Mouse (Mus musculus) embryonic fibroblast, embryonic 13.5 days (primary cell): ENCODE data around the gene Gm17606. TPM values are rescaled to one million over a fixed set of nuclear protein-coding genes. Genes with fewer than 3 reads are reported as not detected.
A peak's percentile ranks its signal among the peaks of the same experiment; 100 is the strongest.

Experiments used
- H3K27ac ChIP-seq: 2 replicates; pipeline ENCODE4 v1.5.1; 2012; ENCODE audit warnings: low read length, control low read depth, inconsistent platforms; ENCODE audit not compliant: insufficient read depth
- H3K4me1 ChIP-seq: 2 replicates; pipeline ENCODE4 v1.6.1; 2011; ENCODE audit warnings: low read length; ENCODE audit not compliant: control insufficient read depth, insufficient read depth
- H3K4me3 ChIP-seq: 2 replicates; pipeline ENCODE4 v1.5.1; 2011; ENCODE audit warnings: mild to moderate bottlenecking, control low read depth, low read length; ENCODE audit not compliant: insufficient read depth
- CTCF ChIP-seq: IDR thresholded peaks from 2 replicates; pipeline ENCODE4 v1.5.1; 2011; ENCODE audit warnings: mild to moderate bottlenecking, control low read depth, low read length, moderate library complexity, borderline replicate concordance; ENCODE audit not compliant: insufficient read depth
- POLR2A ChIP-seq: IDR thresholded peaks from 2 replicates; pipeline ENCODE4 v1.6.1; 2011; ENCODE audit warnings: low read depth, mild to moderate bottlenecking, control low read depth, low read length, moderate library complexity
- polyA plus RNA-seq: library from polyadenylated mRNA; stranded (reverse); fragments of >200 nt; gene quantifications from 2 replicates; pipeline ENCODE4 v1.2.4, GENCODE M21; 2011; ENCODE audit warnings: low read depth; ENCODE audit not compliant: missing spikeins, insufficient read length

Gene Gm17606
- polyA plus RNA-seq, 1 experiment: not detected

DNA sequence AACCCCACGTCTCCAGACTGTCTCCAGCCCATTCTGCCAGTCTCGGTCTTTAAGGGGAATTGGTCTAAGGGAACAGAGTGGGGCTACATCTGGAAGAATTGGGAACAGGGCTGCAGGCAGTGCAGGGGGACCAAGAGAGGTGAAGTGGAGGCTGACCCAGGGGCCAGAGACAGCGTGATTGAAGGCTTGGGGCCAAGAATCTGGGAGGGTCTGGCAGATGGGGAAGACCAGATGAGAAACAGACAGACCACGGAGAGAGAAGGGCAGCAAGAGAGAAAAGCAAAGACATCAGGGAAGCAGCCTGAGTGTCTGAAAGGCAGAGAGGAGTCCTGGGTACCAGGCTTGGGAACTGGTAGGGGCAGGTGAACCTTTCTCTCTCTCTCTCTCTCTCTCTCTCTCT lies 631 bp upstream of the Gm17606 start:
- H3K4me3 ChIP-seq: no peak overlapping the region

DNA sequence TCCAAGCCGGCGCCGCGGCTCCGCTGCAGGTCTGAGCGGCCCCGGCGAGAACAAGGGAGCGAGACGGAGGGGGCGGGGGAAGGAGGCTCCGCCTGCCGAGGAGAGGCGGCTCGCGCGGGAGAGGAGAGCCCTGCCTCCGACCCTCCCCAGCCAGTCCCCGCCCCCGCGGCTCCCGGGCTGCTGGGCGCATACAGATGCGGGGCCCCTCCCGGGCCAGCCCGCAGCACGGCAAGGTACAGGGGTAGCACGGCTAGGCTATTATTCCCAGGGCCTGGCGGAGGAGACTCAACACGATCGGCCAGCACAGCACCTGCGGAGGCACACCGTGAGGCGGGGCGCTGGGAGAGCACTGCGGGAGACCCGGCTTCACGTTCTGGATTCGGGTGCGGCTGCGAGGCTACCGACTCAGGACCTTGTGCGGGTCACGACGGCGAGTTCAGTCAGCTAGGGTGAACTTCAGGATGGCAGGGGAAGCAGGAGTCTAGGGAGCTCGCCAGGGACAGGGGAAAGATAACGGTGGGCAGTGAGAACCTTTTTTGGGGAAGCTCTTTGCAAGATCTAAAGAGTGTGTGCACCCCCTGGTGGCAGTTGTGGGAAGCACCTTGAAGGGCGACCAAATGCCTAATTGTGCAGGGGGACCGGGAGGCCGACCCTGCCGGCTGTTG lies 685 bp downstream of the Gm17606 start, which contains the start of gene Cdh24:
Gene Cdh24, minus strand, starts transcription at position 60 of the 665 bp plus-strand sequence.
- peak within 1 kb of the TSS; percentile 46 for H3K4me3 ChIP-seq
- H3K27ac ChIP-seq: no peak within 1 kb of the TSS
- peaks cover 8% of the 10 kb centered on the region; the same call in 1 of the 2 replicates for H3K4me1 ChIP-seq
- TF ChIP-seq CTCF (peak; percentile 64; the same call in 1 of the 2 replicates), POLR2A (peak; percentile 70)

More for the DNA sequence above, 631 bp upstream of the Gm17606 start:
- Histone ChIP-seq H3K4me1 (peaks cover 8% of the 10 kb centered on the region; the same call in 1 of the 2 replicates), H3K27ac (no peak overlapping the region)
- TF ChIP-seq POLR2A (no peak), CTCF (no peak)

DNA sequence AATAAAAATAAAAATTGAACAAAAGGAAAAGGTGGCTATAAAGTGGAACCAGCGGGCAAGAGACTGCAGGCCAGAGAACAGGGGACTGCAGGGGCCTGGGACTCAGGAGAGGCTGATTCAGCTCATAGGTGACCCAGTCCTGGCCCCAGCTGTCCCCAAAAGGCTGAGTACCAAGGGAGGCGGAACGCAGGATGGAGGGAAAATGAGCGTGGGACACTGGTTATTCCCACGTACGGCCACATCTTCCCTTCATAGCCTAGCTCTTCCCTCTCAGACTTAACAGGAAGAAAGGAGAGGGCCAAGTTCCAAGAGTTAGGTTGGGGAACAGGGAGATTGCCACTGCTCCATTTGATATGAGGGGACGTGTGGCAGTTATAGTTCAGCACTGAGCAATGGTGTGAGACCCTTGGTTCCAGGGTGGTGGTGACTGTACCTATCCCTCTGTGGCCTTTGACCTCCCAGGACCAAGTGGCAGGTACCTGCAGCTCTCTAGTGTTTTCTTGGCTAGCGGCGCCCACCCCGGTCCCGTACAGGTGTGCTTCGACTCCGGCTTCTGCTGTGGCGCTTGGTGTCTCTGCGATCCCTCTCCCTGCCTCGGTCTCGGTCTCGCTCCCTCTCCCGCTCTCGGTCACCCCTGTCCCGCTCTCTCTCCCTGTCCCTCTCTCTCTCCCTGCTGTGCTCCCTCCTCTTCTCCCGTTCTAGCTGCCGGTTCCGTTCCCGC lies 1.6 kb downstream of the Gm17606 start:
- Histone ChIP-seq H3K4me1 (peaks cover 8% of the 10 kb centered on the region; the same call in 1 of the 2 replicates), H3K27ac (no peak overlapping the region), H3K4me3 (no peak overlapping the region)
- TF ChIP-seq CTCF (no peak), POLR2A (no peak)

DNA sequence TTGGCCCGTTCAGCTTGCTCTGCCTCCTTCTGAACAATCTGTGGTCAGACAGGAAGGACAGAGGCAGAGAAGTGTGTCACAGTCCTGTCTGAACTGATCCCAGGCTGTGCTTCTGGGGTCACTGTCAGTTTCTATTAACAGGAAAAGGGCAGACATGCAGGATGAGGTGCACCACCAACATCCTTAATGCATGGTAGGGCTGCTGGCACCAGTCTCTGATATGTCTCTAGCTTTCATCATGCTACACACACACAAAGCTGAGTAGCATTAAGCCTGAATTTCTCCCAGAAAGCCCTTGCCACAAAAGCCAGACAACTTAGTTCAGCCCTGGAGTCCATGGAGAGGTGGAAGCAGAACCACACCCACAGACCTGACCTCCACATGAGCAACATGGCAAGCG lies 2.3 kb downstream of the Gm17606 start:
- Histone ChIP-seq H3K27ac (no peak overlapping the region), H3K4me1 (peaks cover 8% of the 10 kb centered on the region; the same call in 1 of the 2 replicates), H3K4me3 (no peak overlapping the region)
- TF ChIP-seq POLR2A: no peak
- TF ChIP-seq CTCF: no peak

DNA sequence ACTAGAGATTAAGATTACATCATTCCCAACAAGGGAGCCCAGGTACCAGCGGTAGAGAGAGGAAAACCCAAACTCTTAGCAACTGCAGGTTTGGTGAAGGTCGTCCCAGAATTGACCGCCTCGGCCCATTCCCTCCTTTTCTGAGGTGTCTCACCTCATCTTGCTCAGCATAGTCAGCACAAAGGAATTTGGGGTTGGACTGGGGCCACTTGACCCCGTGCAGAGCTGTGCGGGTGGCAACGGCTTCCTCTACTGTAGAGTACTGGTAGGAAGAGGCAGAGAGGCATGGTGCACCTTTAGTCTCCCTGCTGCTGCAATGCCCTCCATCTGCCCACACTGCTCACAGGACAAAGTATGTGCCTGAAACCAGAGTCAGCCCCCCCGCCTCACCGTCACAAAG lies 3.5 kb downstream of the Gm17606 start:
- H3K4me1 ChIP-seq: peaks cover 8% of the 10 kb centered on the region; the same call in 1 of the 2 replicates
- H3K4me3 ChIP-seq: no peak overlapping the region
- no peak overlapping the region for H3K27ac ChIP-seq
- TF ChIP-seq CTCF (no peak), POLR2A (no peak)

DNA sequence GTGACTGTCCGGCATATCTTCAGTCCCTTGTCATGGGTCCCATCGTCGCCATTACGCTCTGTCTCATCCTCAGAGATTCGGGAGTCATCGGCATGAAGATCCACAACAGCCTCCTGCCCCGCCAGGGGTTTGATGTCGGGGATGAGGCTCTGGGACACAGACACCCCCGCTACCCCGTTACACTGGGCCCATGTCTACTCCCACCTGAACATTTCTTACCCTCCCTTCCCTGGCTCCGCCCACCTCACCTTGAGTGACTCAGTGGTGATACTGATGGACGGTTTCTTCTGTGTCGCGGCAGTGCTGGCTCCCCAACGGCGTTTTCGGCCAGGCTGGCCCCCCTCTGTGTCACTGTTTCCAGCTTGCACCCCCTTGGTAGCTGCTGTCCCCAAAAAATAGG lies 5.7 kb downstream of the Gm17606 start:
- Histone ChIP-seq H3K4me3 (no peak overlapping the region), H3K27ac (no peak overlapping the region), H3K4me1 (peaks cover 4% of the 10 kb centered on the region; the same call in 1 of the 2 replicates)
- TF ChIP-seq POLR2A (no peak), CTCF (no peak)

DNA sequence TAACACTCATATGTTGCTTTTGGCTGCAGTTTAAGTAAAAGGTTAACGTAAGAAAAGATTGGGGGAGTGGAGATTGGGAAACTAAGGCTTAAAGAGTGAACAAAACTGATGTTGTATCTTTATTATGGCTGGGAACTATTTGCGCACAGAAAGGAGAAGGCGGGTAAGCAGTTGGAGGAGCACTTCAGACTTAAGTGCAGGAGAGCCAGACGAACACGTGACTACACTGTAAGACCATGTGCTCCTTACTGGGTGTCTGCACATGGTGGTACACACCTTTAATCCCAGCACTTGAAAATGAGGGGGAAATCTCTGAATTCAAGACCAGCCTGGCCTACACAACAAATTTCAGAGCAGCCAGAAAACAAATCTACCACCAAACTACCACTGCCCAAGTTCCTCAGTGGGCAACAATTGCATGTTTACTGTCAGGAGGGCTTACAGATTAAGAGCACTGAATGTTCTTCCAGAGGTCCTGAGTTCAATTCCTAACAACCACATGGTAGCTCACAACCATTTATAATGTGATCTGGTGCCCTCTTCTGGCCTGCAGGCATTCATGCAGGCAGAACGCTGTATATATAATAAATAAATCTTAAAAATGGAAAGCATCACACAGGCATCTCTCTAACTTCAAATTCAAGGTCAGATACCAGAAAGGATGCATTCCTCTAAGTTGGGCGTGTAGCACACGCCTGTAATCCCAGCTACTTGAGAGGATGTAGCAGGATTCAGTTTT lies 6.3 kb downstream of the Gm17606 start:
- TF ChIP-seq POLR2A (no peak), CTCF (no peak)
- Histone ChIP-seq H3K4me3 (no peak overlapping the region), H3K4me1 (peaks cover 4% of the 10 kb centered on the region; the same call in 1 of the 2 replicates), H3K27ac (no peak overlapping the region)

DNA sequence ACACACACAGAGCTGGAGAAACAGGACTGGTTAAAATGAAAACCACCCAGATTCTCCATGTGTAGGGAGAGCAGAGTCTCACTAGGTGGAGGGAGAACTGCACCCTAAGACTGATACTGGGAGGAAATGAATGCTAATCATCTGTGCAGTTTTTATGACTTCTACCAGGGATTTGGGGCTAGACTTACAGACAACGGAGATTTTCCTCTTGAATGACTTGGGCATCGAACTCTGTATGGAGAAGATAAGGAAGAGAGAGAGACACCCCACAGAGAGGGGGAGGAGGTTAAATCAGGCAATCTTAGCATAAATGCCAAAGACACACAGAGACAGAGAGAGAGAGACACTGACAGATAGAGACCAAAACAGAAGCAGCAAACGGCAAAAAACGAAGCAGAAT lies 7.1 kb downstream of the Gm17606 start:
- no peak overlapping the region for H3K27ac ChIP-seq
- no peak overlapping the region for H3K4me3 ChIP-seq
- TF ChIP-seq POLR2A (no peak), CTCF (no peak)
- peaks cover 4% of the 10 kb centered on the region for H3K4me1 ChIP-seq

DNA sequence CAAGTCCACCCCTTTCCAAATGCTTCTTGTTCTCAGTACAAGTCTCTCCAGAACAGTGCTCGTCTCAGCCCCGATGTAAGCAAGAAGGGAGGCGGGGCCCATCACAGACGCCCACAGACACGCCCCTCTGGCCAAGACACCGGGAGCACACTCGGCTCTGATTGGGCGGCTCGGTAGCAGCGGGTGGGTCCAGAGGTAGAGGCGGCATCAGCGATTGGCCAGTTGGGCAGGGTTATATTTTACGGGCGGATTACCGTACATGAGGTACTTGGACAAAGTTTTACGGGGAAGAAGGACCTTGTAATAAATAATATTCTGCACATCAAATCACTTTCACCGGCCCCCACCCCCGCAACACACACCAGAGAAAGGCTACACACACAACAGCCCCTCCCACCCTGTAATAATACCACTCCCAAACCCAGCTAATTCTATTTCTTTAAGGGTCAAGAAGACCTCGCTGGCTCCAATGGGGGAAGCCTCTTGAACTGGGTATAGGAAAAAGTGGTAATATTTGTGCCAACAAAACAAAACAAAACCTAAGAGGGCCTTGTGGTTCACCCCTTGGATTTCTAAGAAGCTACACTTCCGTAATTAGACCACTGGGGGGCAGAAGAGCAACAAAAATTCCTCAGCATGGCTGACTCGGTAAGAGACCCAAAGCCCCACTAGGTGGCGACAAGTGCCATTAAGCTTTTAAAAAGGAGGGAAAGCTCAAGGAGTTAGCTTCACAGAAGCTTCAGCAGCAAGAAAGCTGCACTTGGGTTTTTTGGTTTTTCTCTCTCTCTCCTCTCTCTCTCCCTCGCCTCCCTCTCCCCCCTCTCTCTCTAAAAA lies 10.1 kb downstream of the Gm17606 start:
- H3K4me3 ChIP-seq: no peak overlapping the region
- peak; percentile 38; the same call in 1 of the 2 replicates for TF ChIP-seq CTCF
- no peak for TF ChIP-seq POLR2A
- H3K4me1 ChIP-seq: peaks cover 3% of the 10 kb centered on the region; the same call in 1 of the 2 replicates
- H3K27ac ChIP-seq: no peak overlapping the region
